Mouse (Mus musculus): ENCODE results near the gene Gab2.

The Gab2 gene

GRCm38 (mm10) chr7:97347464-97347863 is 266.1 kb downstream of the Gab2 start:
- no peak for DNase-seq

- DNase-seq: no peak
Measured at GRCm38 (mm10) chr7:97348318-97348717, 266.9 kb downstream of the Gab2 start.

GRCm38 (mm10) chr7:97348836-97349235 is 267.4 kb downstream of the Gab2 start:
- DNase-seq: no peak

- no peak for DNase-seq
Measured at GRCm38 (mm10) chr7:97349438-97349837, 268.1 kb downstream of the Gab2 start.

- no peak for DNase-seq
Measured at GRCm38 (mm10) chr7:97350891-97351290, 269.5 kb downstream of the Gab2 start.

GRCm38 (mm10) chr7:97351792-97352513 is 270.6 kb downstream of the Gab2 start:
- no peak for DNase-seq

GRCm38 (mm10) chr7:97353356-97353755 is 272.0 kb downstream of the Gab2 start:
- no peak for DNase-seq

- DNase-seq: no peak
Measured at GRCm38 (mm10) chr7:97355068-97355841, 273.9 kb downstream of the Gab2 start.

GRCm38 (mm10) chr7:97356253-97356652 is 274.9 kb downstream of the Gab2 start:
- DNase-seq: no peak

GRCm38 (mm10) chr7:97356875-97357276 is 275.5 kb downstream of the Gab2 start:
- no peak for DNase-seq

GRCm38 (mm10) chr7:97357840-97358239 is 276.5 kb downstream of the Gab2 start:
- no peak for DNase-seq

- no peak for DNase-seq
Measured at GRCm38 (mm10) chr7:97358347-97358746, 277.0 kb downstream of the Gab2 start.

Data from kidney, postnatal 14 days (tissue).